Mouse (Mus musculus) limb, embryonic 10.5 days (tissue): ENCODE measurements around the gene Igsf9. TPM values are rescaled to one million over a fixed set of nuclear protein-coding genes. Genes with fewer than 3 reads are reported as not detected.
A peak's percentile ranks its signal among the peaks of the same experiment; 100 is the strongest.

Experiments used
- DNase-seq: peaks from one replicate; pipeline ENCODE4 v3.0.0-alpha.2; 2017; ENCODE audit warnings: low spot score
- H3K27ac ChIP-seq: fragments of 300-500 bp; sonication (generic); 2 replicates; pipeline ENCODE4 v1.5.1; 2016; ENCODE audit warnings: mild to moderate bottlenecking
- H3K27me3 ChIP-seq: fragments of 300-500 bp; sonication (generic); 2 replicates; pipeline ENCODE4 v1.6.1; 2016; ENCODE audit warnings: low read depth, mild to moderate bottlenecking; ENCODE audit not compliant: poor library complexity, severe bottlenecking
- H3K36me3 ChIP-seq: fragments of 300-500 bp; sonication (generic); 2 replicates; pipeline ENCODE4 v1.6.1; 2016; ENCODE audit warnings: mild to moderate bottlenecking, moderate library complexity
- H3K4me1 ChIP-seq: fragments of 300-500 bp; sonication (generic); 2 replicates; pipeline ENCODE4 v1.6.1; 2016
- H3K4me3 ChIP-seq: fragments of 300-500 bp; sonication (generic); 2 replicates; pipeline ENCODE4 v1.5.1; 2016; ENCODE audit warnings: mild to moderate bottlenecking, moderate library complexity
- H3K9me3 ChIP-seq: fragments of 300-500 bp; sonication (generic); replicated peaks from 2 replicates; pipeline ENCODE4 v1.6.1; 2016; ENCODE audit warnings: mild to moderate bottlenecking
- WGBS: fragments of 180-500 bp; shearing (Covaris S2); methylation state at CpG from one replicate; pipeline ENCODE4 v1.1.7; 2016; 5-methylcytosine and 5-hydroxymethylcytosine counted together
- polyA plus RNA-seq: library from polyadenylated mRNA; unstranded; fragments of >200 nt; fragmentation: Nextera tagmentation; extraction: Ambion mirVana; gene quantifications from 2 replicates; pipeline ENCODE4 v1.2.1, GENCODE M21; 2016

Gene Igsf9
- polyA plus RNA-seq, 1 experiment from 2014 or later: 85.8 TPM

DNA sequence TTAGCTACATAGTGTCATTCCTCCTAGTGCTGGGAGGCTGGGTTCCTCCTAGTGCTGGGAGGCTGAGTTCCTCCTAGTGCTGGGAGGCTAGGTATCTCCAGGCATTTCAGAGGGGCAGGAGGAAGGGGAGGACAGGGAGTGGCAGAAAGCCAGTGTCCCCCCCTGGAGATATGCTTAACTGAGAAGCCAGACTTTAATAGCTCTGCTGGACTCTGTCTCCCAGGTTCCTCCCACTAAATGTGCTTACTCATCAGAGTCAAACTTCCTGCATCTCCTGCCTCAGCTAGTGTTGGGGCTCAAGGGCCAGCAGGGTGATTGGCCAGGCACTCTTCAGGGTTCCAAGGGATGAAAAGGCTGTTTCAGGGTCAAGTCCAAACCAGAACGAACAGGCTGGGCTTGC, 33.8 kb downstream of the Igsf9 start:
- DNase-seq: no peak
- Histone ChIP-seq H3K9me3 (no peaks in the 10 kb centered on the region), H3K4me1 (peaks cover 31% of the 10 kb centered on the region), H3K27me3 (0 out of 2 replicates have a peak, but pooled peaks cover 5% of the 10 kb centered on the region), H3K4me3 (no peak overlapping the region), H3K36me3 (no peaks in the 10 kb centered on the region), H3K27ac (no peak overlapping the region)
- WGBS: 78% methylated on average over 1 of the region's 1 CpGs

GRCm38 (mm10) chr1:172518013-172518412, 36.4 kb downstream of the Igsf9 start:
- H3K36me3 ChIP-seq: no peaks in the 10 kb centered on the region
- DNase-seq: no peak
- no peak overlapping the region for H3K27ac ChIP-seq
- H3K27me3 ChIP-seq: peaks cover 17% of the 10 kb centered on the region; the same call in 1 of the 2 replicates
- no peak overlapping the region for H3K4me3 ChIP-seq
- peaks cover 37% of the 10 kb centered on the region for H3K4me1 ChIP-seq
- WGBS: 76% methylated on average over 4 of the region's 4 CpGs
- H3K9me3 ChIP-seq: no peaks in the 10 kb centered on the region

DNA sequence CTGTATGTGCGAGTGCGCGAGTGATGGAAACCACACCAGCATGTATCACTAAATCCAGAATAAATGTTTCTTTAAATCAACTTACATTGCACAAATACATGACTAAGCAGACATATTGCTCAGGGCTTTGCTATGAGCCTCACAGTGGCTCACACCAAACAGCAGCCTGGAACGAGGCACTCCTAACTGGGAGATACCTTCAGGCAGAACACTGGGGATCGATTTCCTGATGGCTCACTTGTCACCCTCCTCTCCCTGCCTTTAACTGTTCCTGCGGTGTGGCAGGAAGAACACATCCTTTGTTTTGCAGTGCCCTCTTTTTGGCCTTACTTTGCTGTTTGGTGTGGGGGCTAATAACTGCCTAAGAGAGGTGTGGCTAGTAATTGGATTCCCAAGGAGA, 38.1 kb downstream of the Igsf9 start:
- H3K4me1 ChIP-seq: peaks cover 26% of the 10 kb centered on the region
- no peak for DNase-seq
- H3K27ac ChIP-seq: no peak overlapping the region
- H3K36me3 ChIP-seq: no peaks in the 10 kb centered on the region
- WGBS: 62% methylated on average over 6 of the region's 6 CpGs
- H3K27me3 ChIP-seq: peaks cover 17% of the 10 kb centered on the region; the same call in 1 of the 2 replicates
- no peak overlapping the region for H3K4me3 ChIP-seq
- no peaks in the 10 kb centered on the region for H3K9me3 ChIP-seq

- peak; percentile 93 for DNase-seq
- H3K27me3 ChIP-seq: peaks cover 13% of the 10 kb centered on the region; the same call in 1 of the 2 replicates
- peaks cover 31% of the 10 kb centered on the region for H3K4me1 ChIP-seq
- H3K36me3 ChIP-seq: no peaks in the 10 kb centered on the region
- H3K27ac ChIP-seq: peak within 1 kb of the TSS; percentile 80
- H3K9me3 ChIP-seq: no peaks in the 10 kb centered on the region
- 4% methylated on average over 28 of the region's 28 CpGs for WGBS
- peak within 1 kb of the TSS; percentile 46 for H3K4me3 ChIP-seq
Measured at GRCm38 (mm10) chr1:172520576-172521440, 39.2 kb downstream of the Igsf9 start, which contains the start of gene Cfap45. Gene Cfap45, plus strand, starts transcription at chr1:172520801.

DNA sequence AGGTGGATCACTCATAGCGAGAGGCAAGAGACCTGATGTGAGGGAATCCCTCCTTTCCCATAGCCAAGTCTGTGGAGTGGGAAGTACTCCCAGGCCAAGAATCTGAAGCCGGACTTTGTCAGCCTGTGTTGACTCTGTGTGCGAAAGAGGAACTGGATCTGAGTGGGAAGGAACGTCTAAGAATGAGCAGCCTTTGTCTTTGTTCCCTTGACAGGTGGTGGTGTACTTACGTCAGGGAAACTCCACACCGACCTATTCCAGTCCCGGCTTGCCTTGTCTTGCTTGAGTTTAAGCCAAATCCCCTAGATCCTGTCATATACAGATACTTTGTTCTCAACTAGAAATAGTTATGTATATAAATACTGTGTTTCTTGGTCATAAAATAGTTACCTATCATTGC, 40.9 kb downstream of the Igsf9 start:
- WGBS: 76% methylated on average over 7 of the region's 7 CpGs
- DNase-seq: no peak

DNA sequence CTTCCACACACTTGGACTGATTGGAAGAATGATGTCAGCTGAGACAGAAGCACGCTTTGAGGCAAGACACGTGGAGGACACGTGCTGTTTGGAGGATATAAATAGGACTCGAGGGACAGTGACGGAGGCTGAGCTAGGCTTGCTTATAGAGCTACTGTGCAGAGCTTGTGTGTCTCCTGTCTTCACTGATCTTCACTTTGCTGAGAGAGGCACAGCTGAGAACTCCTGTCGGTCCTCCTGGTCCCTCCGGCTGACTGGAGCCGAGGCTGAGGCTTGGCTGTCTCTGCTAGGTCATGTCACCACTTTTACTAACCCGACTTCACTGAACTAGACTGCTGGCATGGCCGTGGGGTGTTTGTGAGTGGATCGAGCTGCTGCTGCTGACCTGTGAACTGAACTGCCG, 42.1 kb downstream of the Igsf9 start:
- no peaks in the 10 kb centered on the region for H3K9me3 ChIP-seq
- DNase-seq: no peak
- peaks cover 26% of the 10 kb centered on the region for H3K27me3 ChIP-seq
- no peak overlapping the region for H3K27ac ChIP-seq
- H3K4me3 ChIP-seq: no peak overlapping the region
- 76% methylated on average over 12 of the region's 12 CpGs for WGBS
- H3K36me3 ChIP-seq: no peaks in the 10 kb centered on the region
- peaks cover 31% of the 10 kb centered on the region for H3K4me1 ChIP-seq

More for the DNA sequence above, 40.9 kb downstream of the Igsf9 start:
- Histone ChIP-seq H3K27ac (no peak overlapping the region), H3K36me3 (no peaks in the 10 kb centered on the region), H3K4me3 (no peak overlapping the region), H3K27me3 (peaks cover 21% of the 10 kb centered on the region), H3K9me3 (no peaks in the 10 kb centered on the region), H3K4me1 (peaks cover 31% of the 10 kb centered on the region)

- Histone ChIP-seq H3K4me3 (no peak overlapping the region), H3K27ac (peak overlapping the region; percentile 67), H3K27me3 (peaks cover 26% of the 10 kb centered on the region), H3K9me3 (no peaks in the 10 kb centered on the region), H3K4me1 (peaks cover 34% of the 10 kb centered on the region), H3K36me3 (no peaks in the 10 kb centered on the region)
- WGBS: 57% methylated on average over 15 of the region's 15 CpGs
- no peak for DNase-seq
Measured at GRCm38 (mm10) chr1:172525027-172525764, 43.6 kb downstream of the Igsf9 start.

DNA sequence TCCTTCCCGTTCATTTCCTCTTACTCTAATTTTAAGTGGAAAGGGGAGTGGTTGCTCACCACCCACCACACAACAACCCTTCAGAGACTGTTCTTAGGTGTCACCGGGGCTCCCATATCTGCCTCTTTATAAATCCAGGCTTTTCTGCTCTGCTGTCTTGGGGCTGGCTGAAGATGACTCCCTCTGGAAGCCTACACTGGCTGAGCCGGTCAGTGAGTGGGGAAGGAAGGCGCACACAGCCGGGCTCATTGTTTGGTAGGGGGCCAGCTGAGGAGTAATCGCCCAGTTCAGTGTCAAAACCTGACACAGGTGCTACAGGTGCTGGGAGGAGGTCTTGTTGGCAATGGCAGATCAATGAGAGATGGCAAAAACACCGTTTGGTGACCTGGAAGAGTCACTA, 44.4 kb downstream of the Igsf9 start:
- 76% methylated on average over 7 of the region's 7 CpGs for WGBS
- Histone ChIP-seq H3K27me3 (peaks cover 26% of the 10 kb centered on the region), H3K9me3 (no peaks in the 10 kb centered on the region), H3K4me3 (no peak overlapping the region), H3K4me1 (peaks cover 34% of the 10 kb centered on the region), H3K36me3 (no peaks in the 10 kb centered on the region), H3K27ac (no peak overlapping the region)
- no peak for DNase-seq

DNA sequence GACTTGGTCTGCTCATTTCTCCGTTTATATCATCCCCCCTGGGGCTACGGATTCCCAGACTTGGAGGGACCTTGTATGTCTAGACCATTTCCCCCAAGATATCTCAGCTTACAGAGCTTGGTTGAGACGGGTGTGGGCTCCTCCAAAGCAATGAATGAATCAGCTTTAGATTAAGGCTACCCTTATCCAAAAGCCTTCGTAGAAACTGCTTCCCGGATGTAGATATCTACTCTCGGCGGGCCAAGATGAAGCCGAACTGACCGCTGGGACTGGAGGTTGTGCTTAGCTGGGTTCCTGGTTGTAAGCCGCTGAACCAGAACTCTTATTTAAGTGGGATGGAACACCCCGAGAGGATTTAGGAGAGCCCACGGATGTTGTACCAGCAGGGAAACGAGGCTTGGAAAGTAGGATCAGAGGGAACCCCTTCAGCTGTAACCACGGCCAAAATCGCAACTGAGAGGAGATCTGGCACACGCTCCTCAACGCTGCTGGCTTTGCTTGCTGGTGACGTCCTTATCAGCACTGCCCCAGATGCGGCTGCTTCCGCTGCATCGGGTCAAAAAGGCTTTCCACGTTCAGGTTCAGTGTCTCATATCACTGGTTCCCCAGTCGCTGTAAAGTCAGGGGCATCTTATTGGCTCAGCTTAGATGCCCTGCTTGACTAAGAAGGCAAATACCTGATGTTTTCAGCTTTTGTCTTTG, 44.9 kb downstream of the Igsf9 start:
- no peaks in the 10 kb centered on the region for H3K9me3 ChIP-seq
- H3K36me3 ChIP-seq: no peaks in the 10 kb centered on the region
- no peak for DNase-seq
- H3K4me1 ChIP-seq: peaks cover 34% of the 10 kb centered on the region
- H3K27ac ChIP-seq: no peak overlapping the region
- WGBS: 79% methylated on average over 23 of the region's 23 CpGs
- no peak overlapping the region for H3K4me3 ChIP-seq
- peaks cover 28% of the 10 kb centered on the region for H3K27me3 ChIP-seq

DNA sequence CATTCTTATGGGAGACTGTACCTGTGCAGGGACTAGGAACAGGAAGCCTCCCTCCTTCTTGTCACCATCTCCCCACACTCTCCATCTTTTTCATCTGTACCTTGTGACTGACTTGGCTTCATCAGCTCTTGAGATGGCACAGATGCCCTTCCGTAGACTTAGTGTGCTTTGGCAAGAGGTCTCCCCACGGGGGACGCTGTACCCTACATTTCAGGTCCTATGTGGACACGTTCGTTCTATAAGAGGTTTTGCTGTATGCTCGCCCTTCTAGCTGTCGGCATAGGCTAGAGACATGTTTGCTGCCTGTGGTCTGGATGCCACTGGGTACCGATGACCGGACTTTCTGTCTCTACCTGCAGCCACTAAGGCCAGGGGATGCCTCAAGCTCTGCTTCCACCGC, 45.8 kb downstream of the Igsf9 start:
- H3K27ac ChIP-seq: no peak overlapping the region
- peaks cover 41% of the 10 kb centered on the region for H3K4me1 ChIP-seq
- 91% methylated on average over 10 of the region's 10 CpGs for WGBS
- no peak overlapping the region for H3K4me3 ChIP-seq
- no peak for DNase-seq
- peaks cover 26% of the 10 kb centered on the region for H3K27me3 ChIP-seq
- no peaks in the 10 kb centered on the region for H3K9me3 ChIP-seq
- H3K36me3 ChIP-seq: no peaks in the 10 kb centered on the region

GRCm38 (mm10) chr1:172528701-172529100, 47.1 kb downstream of the Igsf9 start:
- Histone ChIP-seq H3K4me1 (peaks cover 45% of the 10 kb centered on the region), H3K27ac (no peak overlapping the region), H3K4me3 (no peak overlapping the region), H3K27me3 (peaks cover 29% of the 10 kb centered on the region), H3K36me3 (no peaks in the 10 kb centered on the region), H3K9me3 (no peaks in the 10 kb centered on the region)
- peak; percentile 87 for DNase-seq
- 11% methylated on average over 7 of the region's 7 CpGs for WGBS

- Histone ChIP-seq H3K4me1 (peaks cover 36% of the 10 kb centered on the region), H3K36me3 (no peaks in the 10 kb centered on the region), H3K27me3 (peaks cover 37% of the 10 kb centered on the region), H3K4me3 (no peak overlapping the region), H3K9me3 (no peaks in the 10 kb centered on the region), H3K27ac (peak overlapping the region; percentile 19)
- 9% methylated on average over 8 of the region's 8 CpGs for WGBS
- peak; percentile 68 for DNase-seq
Measured at GRCm38 (mm10) chr1:172530544-172531220, 49.1 kb downstream of the Igsf9 start.
